Mouse (Mus musculus): ENCODE results near the gene Arhgap10. TPM values are rescaled to one million over a fixed set of nuclear protein-coding genes. Genes with fewer than 3 reads are reported as not detected.

Gene Arhgap10
- polyA plus RNA-seq, 1 experiment from 2014 or later, result 5.1 TPM

DNA sequence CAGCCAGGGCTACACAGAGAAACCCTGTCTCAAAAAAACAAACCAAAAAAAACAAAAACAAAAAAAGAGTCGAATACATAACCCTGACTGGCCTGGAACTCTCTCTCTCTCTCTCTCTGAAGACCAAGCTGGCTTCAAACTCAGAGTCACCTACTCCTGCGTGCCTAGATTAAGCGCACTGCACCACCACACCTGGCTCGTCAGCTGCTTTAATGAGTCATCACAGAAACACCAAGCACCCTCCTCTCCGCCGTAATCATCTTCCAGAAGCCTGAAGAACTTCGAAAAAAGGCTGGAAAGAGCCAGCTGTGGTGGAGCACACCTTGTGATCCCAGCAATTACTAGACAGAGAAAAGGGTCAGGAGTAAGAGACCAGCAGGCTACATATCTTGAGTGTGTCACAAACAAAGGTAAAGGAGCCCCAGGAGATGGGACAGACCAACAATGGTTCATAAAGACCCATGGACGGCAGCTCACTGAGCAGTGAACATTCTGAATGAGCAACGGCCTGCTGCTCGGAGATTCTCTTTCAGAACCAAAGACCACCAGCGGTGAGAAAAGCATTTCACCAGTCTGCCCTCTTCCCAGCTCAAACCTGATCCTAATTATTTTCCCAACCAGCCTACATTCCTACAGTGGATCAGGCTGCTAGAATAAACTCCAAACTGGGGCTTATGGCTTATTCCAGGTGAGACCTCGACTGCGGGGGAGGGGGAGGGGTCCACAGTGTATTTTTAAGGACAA lies 5.8 kb downstream of the Arhgap10 start:
- H3K4me3 ChIP-seq, result no peak overlapping the region
- 39% methylated on average over 13 of the region's 13 CpGs for WGBS
- peaks cover 5% of the 10 kb centered on the region; the same call in 1 of the 2 replicates for H3K27me3 ChIP-seq
- no peaks in the 10 kb centered on the region for H3K9me3 ChIP-seq
- ATAC-seq (ENCODE audit: low FRiP score, low read depth), result no peak
- peaks cover 6% of the 10 kb centered on the region; the same call in 1 of the 2 replicates for H3K4me1 ChIP-seq (replicated peaks)
- H3K4me2 ChIP-seq, result no peak overlapping the region
- no peak overlapping the region for H3K27ac ChIP-seq (replicated peaks)
- H3K36me3 ChIP-seq, result no peaks in the 10 kb centered on the region
- H3K9ac ChIP-seq, result no peak overlapping the region

DNA sequence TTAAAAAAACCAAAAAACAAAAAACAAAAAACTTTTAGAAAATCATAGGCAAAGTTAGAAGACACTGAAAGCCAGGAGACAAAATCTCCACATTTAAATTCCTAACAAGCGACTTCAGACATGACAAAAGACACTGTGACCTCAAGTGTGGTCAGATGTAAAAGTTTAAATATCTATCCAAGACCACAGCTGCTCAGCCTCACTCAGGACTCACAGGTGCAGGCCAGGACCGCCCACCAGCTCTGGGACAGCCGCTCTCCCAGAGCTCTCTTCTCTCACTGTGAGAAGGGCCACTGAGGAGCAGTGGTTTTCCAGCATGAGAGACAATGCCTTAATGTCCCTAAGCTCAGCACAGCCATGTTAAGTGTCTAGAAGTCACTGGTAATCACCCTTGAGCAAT lies 7.3 kb downstream of the Arhgap10 start:
- Histone ChIP-seq H3K27me3 (peaks cover 5% of the 10 kb centered on the region; the same call in 1 of the 2 replicates), H3K9ac (no peak overlapping the region)
- WGBS, result 83% methylated on average over 3 of the region's 3 CpGs

DNA sequence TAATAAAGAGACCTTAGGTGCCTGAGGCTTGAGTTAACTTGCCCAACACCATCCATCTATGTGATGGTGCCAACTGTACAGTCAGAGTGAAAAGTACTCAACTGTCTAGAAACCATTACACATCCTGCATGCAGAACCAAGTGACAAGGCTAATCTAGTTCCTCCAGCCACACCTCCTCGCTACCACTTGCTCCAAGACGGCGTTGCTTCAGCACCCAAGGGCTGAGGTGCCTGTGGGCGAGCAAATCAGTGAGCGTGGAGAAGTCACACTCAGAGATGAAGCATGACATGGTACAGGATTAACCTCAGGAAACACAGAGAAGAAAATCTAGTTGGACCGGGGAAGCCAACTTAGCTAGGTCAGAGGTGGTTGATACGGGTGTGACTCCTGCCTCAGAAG lies 8.7 kb downstream of the Arhgap10 start:
- no peak for ATAC-seq (ENCODE audit: low FRiP score, low read depth)
- no peaks in the 10 kb centered on the region for H3K9me3 ChIP-seq
- no peak overlapping the region for H3K4me3 ChIP-seq
- no peaks in the 10 kb centered on the region for H3K4me1 ChIP-seq (replicated peaks)
- H3K27ac ChIP-seq (replicated peaks), result no peak overlapping the region
- 94% methylated on average over 7 of the region's 7 CpGs for WGBS
- no peak overlapping the region for H3K9ac ChIP-seq
- no peaks in the 10 kb centered on the region for H3K36me3 ChIP-seq
- no peak overlapping the region for H3K4me2 ChIP-seq
- H3K27me3 ChIP-seq, result peaks cover 2% of the 10 kb centered on the region; the same call in 1 of the 2 replicates

More for the DNA sequence above, 7.3 kb downstream of the Arhgap10 start:
- H3K4me2 ChIP-seq, result no peak overlapping the region
- H3K27ac ChIP-seq (replicated peaks), result no peak overlapping the region
- no peak overlapping the region for H3K4me3 ChIP-seq
- no peaks in the 10 kb centered on the region for H3K9me3 ChIP-seq
- H3K36me3 ChIP-seq, result no peaks in the 10 kb centered on the region
- no peaks in the 10 kb centered on the region for H3K4me1 ChIP-seq (replicated peaks)
- no peak for ATAC-seq (ENCODE audit: low FRiP score, low read depth)

DNA sequence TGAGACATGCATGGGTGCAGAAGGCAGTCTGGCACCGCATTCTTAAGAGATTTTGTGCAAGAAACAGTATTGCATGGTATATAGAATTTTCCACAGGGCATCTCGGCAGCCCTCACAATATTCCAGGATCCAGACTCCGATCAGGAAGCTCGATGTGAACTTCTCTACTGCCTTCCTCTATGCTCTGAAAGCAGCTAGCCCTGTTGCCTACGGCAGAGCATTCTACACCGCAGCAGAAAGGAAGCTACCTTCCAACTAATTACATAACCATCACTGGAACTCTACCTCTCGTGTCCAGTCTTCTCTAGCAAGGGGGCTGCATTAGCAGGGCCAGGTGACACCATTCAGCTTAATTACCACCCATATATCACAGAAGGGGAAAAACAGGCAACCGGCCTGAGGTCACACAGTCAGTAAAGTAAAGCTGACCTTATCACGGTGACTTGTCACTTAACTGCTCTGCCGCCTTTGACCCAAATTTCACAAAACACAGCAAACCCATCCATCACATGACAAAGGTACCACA lies 10.2 kb downstream of the Arhgap10 start:
- ATAC-seq (ENCODE audit: low FRiP score, low read depth), result no peak
- H3K4me3 ChIP-seq, result no peak overlapping the region
- no peaks in the 10 kb centered on the region for H3K36me3 ChIP-seq
- H3K9me3 ChIP-seq, result no peaks in the 10 kb centered on the region
- no peaks in the 10 kb centered on the region for H3K27me3 ChIP-seq
- no peak overlapping the region for H3K4me2 ChIP-seq
- no peak overlapping the region for H3K27ac ChIP-seq (replicated peaks)
- no peaks in the 10 kb centered on the region for H3K4me1 ChIP-seq (replicated peaks)
- no peak overlapping the region for H3K9ac ChIP-seq
- 74% methylated on average over 10 of the region's 10 CpGs for WGBS

DNA sequence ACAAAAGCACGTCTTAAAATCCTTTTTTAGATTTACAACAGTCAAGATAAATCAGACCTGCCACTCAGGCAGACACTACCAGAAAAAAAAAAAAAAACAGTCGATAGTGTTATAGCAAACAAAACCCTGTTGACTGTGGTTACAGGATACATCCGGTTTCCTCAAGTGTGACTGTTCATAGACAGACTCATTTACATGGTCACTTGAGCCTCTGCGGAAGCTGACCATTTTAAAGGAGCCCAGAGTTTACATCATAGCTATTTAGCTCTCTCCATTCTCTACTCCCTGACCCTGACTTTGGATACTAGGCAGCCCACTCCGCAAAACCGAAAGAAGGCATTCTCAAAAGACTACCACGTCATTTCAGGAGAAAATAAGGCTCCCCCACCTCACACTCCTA lies 11.2 kb downstream of the Arhgap10 start:
- H3K27ac ChIP-seq (replicated peaks), result no peak overlapping the region
- H3K36me3 ChIP-seq, result no peaks in the 10 kb centered on the region
- H3K4me1 ChIP-seq (replicated peaks), result no peaks in the 10 kb centered on the region
- ATAC-seq (ENCODE audit: low FRiP score, low read depth), result no peak
- H3K27me3 ChIP-seq, result no peaks in the 10 kb centered on the region
- H3K4me3 ChIP-seq, result no peak overlapping the region
- no peak overlapping the region for H3K9ac ChIP-seq
- H3K9me3 ChIP-seq, result no peaks in the 10 kb centered on the region
- 91% methylated on average over 7 of the region's 7 CpGs for WGBS
- H3K4me2 ChIP-seq, result no peak overlapping the region

DNA sequence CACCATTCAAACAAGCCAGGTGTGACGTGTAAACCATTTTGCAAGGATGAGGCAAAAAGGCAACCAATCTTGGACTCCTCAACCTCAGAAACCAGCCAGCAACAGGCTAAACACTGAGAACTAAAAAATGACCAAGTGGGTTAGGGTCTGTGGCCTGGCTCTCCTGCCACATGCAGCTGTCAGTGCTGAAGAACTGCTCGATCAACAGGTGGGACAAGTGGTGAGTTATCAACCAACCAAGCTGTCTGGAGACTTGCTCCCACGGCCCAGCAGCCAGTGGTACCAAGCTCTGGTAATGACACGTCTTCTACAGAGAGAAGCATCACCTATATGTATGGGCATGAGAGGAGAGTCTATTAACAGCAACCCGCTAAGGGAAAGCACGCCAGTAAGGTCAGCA lies 15.2 kb downstream of the Arhgap10 start:
- H3K4me1 ChIP-seq (replicated peaks), result no peaks in the 10 kb centered on the region
- H3K4me3 ChIP-seq, result no peak overlapping the region
- H3K9ac ChIP-seq, result no peak overlapping the region
- H3K36me3 ChIP-seq, result no peaks in the 10 kb centered on the region
- 92% methylated on average over 6 of the region's 6 CpGs for WGBS
- no peaks in the 10 kb centered on the region for H3K9me3 ChIP-seq
- no peak overlapping the region for H3K4me2 ChIP-seq
- H3K27me3 ChIP-seq, result no peaks in the 10 kb centered on the region
- H3K27ac ChIP-seq (replicated peaks), result no peak overlapping the region
- ATAC-seq (ENCODE audit: low FRiP score, low read depth), result no peak

DNA sequence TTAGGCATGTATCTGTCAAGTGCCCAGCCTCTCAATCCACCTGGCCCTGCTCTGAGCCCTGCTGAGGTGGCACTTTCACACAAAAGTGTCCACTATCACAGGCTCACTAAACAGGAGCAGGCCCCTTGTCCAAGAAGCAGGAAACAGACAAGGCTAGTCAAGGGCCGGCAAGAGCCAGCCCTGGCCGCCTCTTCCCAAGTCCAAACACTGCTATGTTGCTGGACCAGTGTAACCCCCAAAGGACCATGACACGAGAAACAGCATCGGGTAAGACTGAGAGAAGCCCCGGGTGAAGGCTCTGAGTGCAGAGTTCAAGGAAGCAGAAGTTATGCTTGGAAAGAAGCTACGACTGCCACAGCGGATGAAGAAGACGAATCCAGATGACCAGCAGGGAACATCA lies 16.6 kb downstream of the Arhgap10 start:
- no peak overlapping the region for H3K4me2 ChIP-seq
- no peak for ATAC-seq (ENCODE audit: low FRiP score, low read depth)
- no peaks in the 10 kb centered on the region for H3K36me3 ChIP-seq
- no peak overlapping the region for H3K4me3 ChIP-seq
- H3K9me3 ChIP-seq, result no peaks in the 10 kb centered on the region
- H3K9ac ChIP-seq, result no peak overlapping the region
- H3K4me1 ChIP-seq (replicated peaks), result no peaks in the 10 kb centered on the region
- H3K27me3 ChIP-seq, result no peaks in the 10 kb centered on the region
- no peak overlapping the region for H3K27ac ChIP-seq (replicated peaks)
- 86% methylated on average over 8 of the region's 8 CpGs for WGBS

DNA sequence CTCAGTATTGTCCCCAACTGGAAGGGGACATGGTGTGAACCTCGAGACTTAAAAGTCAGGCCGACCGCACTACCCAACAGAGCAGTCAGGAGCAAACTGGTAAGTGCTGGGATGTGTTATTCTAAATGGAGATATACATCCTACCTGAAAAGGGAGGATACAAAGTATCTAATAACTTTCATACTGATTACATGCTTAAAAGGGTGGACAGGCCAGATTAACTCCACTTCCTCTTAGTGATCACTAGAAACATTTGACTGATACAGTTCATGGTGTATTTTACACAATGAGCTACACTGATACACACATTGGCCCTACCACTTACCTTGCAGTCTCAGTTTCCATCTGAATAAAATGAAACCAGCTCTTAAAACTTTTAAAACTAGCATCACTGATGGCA lies 17.5 kb downstream of the Arhgap10 start:
- Histone ChIP-seq H3K4me1 (replicated peaks) (no peaks in the 10 kb centered on the region), H3K4me3 (no peak overlapping the region), H3K9ac (no peak overlapping the region), H3K36me3 (no peaks in the 10 kb centered on the region), H3K27me3 (no peaks in the 10 kb centered on the region), H3K27ac (replicated peaks) (no peak overlapping the region), H3K4me2 (no peak overlapping the region), H3K9me3 (no peaks in the 10 kb centered on the region)
- ATAC-seq (ENCODE audit: low FRiP score, low read depth), result no peak
- WGBS, result 92% methylated on average over 3 of the region's 3 CpGs

DNA sequence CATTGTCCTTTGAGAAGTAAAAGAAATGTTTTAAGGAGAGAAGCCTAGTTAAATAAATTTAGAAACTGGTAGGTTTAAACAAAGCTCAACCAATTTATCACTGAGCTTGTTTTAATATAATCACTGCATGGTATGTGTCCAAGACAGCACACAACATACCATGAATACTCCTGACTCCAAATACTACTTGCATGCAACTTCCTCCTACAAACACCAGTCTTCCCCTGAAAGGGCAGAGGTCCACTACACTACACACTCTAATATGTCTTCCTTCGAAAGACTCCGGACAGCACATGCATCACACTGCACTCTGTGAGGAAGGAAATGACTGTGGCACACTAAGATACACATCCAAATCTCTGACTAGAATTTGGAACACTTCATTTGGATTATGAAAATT lies 20.3 kb downstream of the Arhgap10 start:
- no peaks in the 10 kb centered on the region for H3K4me1 ChIP-seq (replicated peaks)
- no peaks in the 10 kb centered on the region for H3K9me3 ChIP-seq
- no peak overlapping the region for H3K4me3 ChIP-seq
- H3K4me2 ChIP-seq, result no peak overlapping the region
- no peaks in the 10 kb centered on the region for H3K27me3 ChIP-seq
- H3K27ac ChIP-seq (replicated peaks), result no peak overlapping the region
- H3K9ac ChIP-seq, result no peak overlapping the region
- H3K36me3 ChIP-seq, result no peaks in the 10 kb centered on the region
- ATAC-seq (ENCODE audit: low FRiP score, low read depth), result no peak
- WGBS, result 86% methylated on average over 2 of the region's 2 CpGs

DNA sequence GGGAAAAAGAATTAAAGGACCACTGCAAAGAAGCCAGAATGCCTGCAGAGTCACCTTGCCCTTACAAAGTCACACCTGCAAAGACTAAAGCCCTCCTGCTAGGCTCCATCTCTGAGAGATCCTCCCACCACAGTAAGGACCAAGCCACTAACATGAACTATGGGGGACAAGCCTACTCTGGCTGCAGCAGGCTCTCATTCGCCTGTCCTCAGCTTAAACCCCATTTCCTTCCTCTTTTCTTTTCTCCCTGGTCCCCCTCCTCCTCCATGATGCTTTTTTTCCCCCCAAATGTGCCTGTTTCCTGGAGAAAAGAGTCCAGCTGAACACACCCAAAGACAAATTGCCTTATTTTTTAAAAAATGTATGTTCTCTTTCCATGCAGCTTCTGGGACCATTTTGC lies 21.5 kb downstream of the Arhgap10 start:
- Histone ChIP-seq H3K4me3 (no peak overlapping the region), H3K27me3 (no peaks in the 10 kb centered on the region), H3K4me2 (no peak overlapping the region), H3K9me3 (no peaks in the 10 kb centered on the region), H3K36me3 (no peaks in the 10 kb centered on the region), H3K9ac (no peak overlapping the region), H3K27ac (replicated peaks) (no peak overlapping the region), H3K4me1 (replicated peaks) (no peaks in the 10 kb centered on the region)
- no peak for ATAC-seq (ENCODE audit: low FRiP score, low read depth)
- WGBS, result 90% methylated on average over 1 of the region's 1 CpGs

DNA sequence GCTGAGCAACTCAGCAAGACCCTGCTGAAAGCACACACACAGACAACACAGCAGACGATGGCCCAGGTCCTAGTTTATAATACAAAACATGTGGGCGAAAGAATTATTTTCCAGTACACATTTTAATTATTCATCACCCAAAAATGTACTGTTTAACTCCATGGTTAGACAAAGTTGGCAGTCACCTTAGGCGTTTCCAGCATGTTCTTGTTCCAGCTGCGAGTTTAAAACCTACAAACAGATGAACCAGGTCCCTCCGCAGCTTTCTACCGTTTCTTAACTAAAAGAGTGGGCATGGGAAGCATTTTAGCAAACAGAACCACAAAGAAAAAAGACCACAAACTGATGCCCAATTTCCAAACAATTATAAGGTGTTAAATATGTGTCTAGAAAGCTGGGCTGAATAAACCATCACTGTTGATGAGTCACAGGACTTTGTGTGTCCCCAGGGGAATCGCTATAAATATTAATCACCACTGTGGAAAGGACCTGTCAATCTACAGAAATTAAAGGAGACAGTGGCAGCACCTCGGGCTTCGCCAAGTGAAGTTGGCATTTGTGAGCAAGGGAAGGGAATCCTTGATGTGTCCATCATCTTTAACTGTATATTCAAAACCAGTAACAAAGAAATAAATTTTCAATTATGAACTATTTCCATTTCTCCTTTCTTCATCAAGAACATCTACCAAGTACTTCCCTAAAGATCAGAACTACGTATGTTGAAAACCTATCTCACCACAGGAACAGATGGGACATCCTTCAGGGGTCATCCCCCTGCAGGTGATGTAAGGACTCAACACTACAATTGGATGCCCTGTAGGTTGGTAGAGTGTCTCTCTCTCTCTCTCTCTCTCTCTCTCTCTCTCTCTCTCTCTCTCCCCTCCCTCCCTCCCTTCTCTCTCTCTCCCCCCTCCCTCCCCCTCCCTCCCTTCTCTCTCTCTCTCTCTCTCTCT lies 23.1 kb downstream of the Arhgap10 start:
- Histone ChIP-seq H3K9me3 (no peaks in the 10 kb centered on the region), H3K36me3 (no peaks in the 10 kb centered on the region), H3K4me2 (no peak overlapping the region), H3K27me3 (no peaks in the 10 kb centered on the region), H3K9ac (no peak overlapping the region), H3K4me3 (no peak overlapping the region), H3K4me1 (replicated peaks) (no peaks in the 10 kb centered on the region), H3K27ac (replicated peaks) (no peak overlapping the region)
- ATAC-seq (ENCODE audit: low FRiP score, low read depth), result no peak
- 79% methylated on average over 10 of the region's 10 CpGs for WGBS
